27 mouse cellular contexts compared by ENCODE assay signal in genomic region chr1:91312273-91312672, GRCm38 (mm10). TPM values are rescaled to one million over a fixed set of nuclear protein-coding genes. Genes with fewer than 3 reads are reported as not detected.
A peak's percentile ranks its signal among the peaks of the same experiment; 100 is the strongest.
DNase-seq lines count a peak whose midpoint lies in the region; ATAC-seq and TF ChIP-seq lines count a peak whose summit lies in the region.
"Had no signal": no experiment of that assay in that cellular context is flagged by ENCODE, and none has a peak within 500 bp of the region (broad histone marks: within the 10 kb centered on the region; RNA-seq: fewer than 3 reads in every experiment).

No protein-coding gene starts in this region.

- no peak overlapping the region for H3K9ac ChIP-seq in intestine, embryonic 14.5 days (ENCODE audit: low read length)
- no peak overlapping the region for H3K9ac ChIP-seq in intestine, embryonic 16.5 days (ENCODE audit: low read depth, low read length)
- no peak overlapping the region for H3K9ac ChIP-seq in liver, adult 2 months (ENCODE audit: low read depth, low read length)
- H3K9ac ChIP-seq in liver, embryonic 11.5 days (ENCODE audit: low read depth, low read length) = no peak overlapping the region
- H3K9ac ChIP-seq in forebrain, postnatal 0 days = no peak overlapping the region
- H3K9ac ChIP-seq: embryonic facial prominence, embryonic 12.5 days; embryonic facial prominence, embryonic 15.5 days; heart, embryonic 12.5 days; heart, embryonic 15.5 days; hindbrain, embryonic 13.5 days had no signal

- 0 out of 2 replicates have a peak overlapping the region, but pooled peaks have one; percentile 67 for H3K27ac ChIP-seq in intestine, embryonic 14.5 days (ENCODE audit: low read depth)
- H3K27ac ChIP-seq in intestine, embryonic 16.5 days (ENCODE audit: low read length) = no peak overlapping the region
- peak overlapping the region; percentile 49 for H3K27ac ChIP-seq in liver, adult 2 months (replicated peaks; ENCODE audit: insufficient read depth, low read depth, low read length)
- no peak overlapping the region for H3K27ac ChIP-seq in liver, embryonic 11.5 days (ENCODE audit: low read depth, low read length)
- H3K27ac ChIP-seq in forebrain, postnatal 0 days (ENCODE audit: low read depth, low read length) = no peak overlapping the region
- H3K27ac ChIP-seq: hindbrain, embryonic 13.5 days had no signal

- peaks cover 33% of the 10 kb centered on the region for H3K36me3 ChIP-seq in intestine, embryonic 14.5 days (ENCODE audit: control insufficient read depth, insufficient read depth, low read length)
- H3K36me3 ChIP-seq in intestine, embryonic 16.5 days (ENCODE audit: control insufficient read depth, insufficient read depth, low read length) = peaks cover 2% of the 10 kb centered on the region
- peaks cover 37% of the 10 kb centered on the region for H3K36me3 ChIP-seq in liver, adult 2 months (ENCODE audit: control insufficient read depth, insufficient read depth, low read length)
- H3K36me3 ChIP-seq in liver, embryonic 11.5 days (ENCODE audit: control insufficient read depth, insufficient read depth, low read length) = peaks cover 28% of the 10 kb centered on the region
- peaks cover 28% of the 10 kb centered on the region for H3K36me3 ChIP-seq in forebrain, postnatal 0 days (ENCODE audit: insufficient read depth)

- TF ChIP-seq POLR2A in liver, adult 2 months (IDR thresholded peaks at IDR 0.05; ENCODE audit: extremely low read depth, insufficient read depth, low read length) = no peak

- no peak for DNase-seq in intestine, embryonic 14.5 days (ENCODE audit: low spot score)
- peak; percentile 93 for DNase-seq in liver, adult 2 months (ENCODE audit: extremely low read depth, low read depth, low spot score)
- no peak for DNase-seq in liver, embryonic 11.5 days (ENCODE audit: low spot score)
- DNase-seq in lung, postnatal 10 days = peak; percentile 28
- DNase-seq in lung, postnatal 25 days (ENCODE audit: low spot score) = no peak
- no peak for DNase-seq in forebrain, postnatal 0 days
- DNase-seq: adrenal gland, postnatal 10 days; adrenal gland, postnatal 36 days; cerebellum, adult 18-20 months; cerebellum, adult 9-10 months; cerebellum, postnatal 14 days; gastrocnemius, postnatal 25 days; heart, adult 18-20 months; heart, postnatal 10 days; heart, postnatal 36 days had no signal

- H3K4me1 ChIP-seq in intestine, embryonic 14.5 days (replicated peaks; ENCODE audit: control insufficient read depth, insufficient read depth, low read length) = peaks cover 11% of the 10 kb centered on the region; the same call in 1 of the 2 replicates
- H3K4me1 ChIP-seq in intestine, embryonic 16.5 days (ENCODE audit: control insufficient read depth, insufficient read depth, low read length) = no peaks in the 10 kb centered on the region
- H3K4me1 ChIP-seq in liver, adult 2 months (ENCODE audit: control insufficient read depth, insufficient read depth, low read length) = peaks cover 14% of the 10 kb centered on the region
- H3K4me1 ChIP-seq in liver, embryonic 11.5 days (replicated peaks; ENCODE audit: control insufficient read depth, insufficient read depth, low read length) = no peaks in the 10 kb centered on the region
- H3K4me1 ChIP-seq in forebrain, postnatal 0 days (ENCODE audit: insufficient read depth) = no peaks in the 10 kb centered on the region

- H3K9me3 ChIP-seq in intestine, embryonic 14.5 days (ENCODE audit: control insufficient read depth, low read length) = no peaks in the 10 kb centered on the region
- no peaks in the 10 kb centered on the region for H3K9me3 ChIP-seq in intestine, embryonic 16.5 days (ENCODE audit: control insufficient read depth, low read length)
- no peaks in the 10 kb centered on the region for H3K9me3 ChIP-seq in liver, embryonic 11.5 days (ENCODE audit: control insufficient read depth, low read length)
- no peaks in the 10 kb centered on the region for H3K9me3 ChIP-seq in forebrain, postnatal 0 days (ENCODE audit: low read length)
- H3K9me3 ChIP-seq: embryonic facial prominence, embryonic 12.5 days; embryonic facial prominence, embryonic 15.5 days; G1E; heart, embryonic 12.5 days; heart, embryonic 15.5 days; hindbrain, embryonic 10.5 days; hindbrain, embryonic 13.5 days had no signal

- ATAC-seq in intestine, embryonic 14.5 days (replicated peaks; ENCODE audit: low FRiP score, low TSS enrichment, low read depth) = no peak
- no peak for ATAC-seq in intestine, embryonic 16.5 days
- no peak for ATAC-seq in liver, embryonic 11.5 days (replicated peaks; ENCODE audit: low FRiP score)
- no peak for ATAC-seq in forebrain, postnatal 0 days
- ATAC-seq: forebrain, embryonic 14.5 days; Patski had no signal

- 78% methylated on average over 4 of the region's 4 CpGs for WGBS in intestine, embryonic 14.5 days
- WGBS in intestine, embryonic 16.5 days = 86% methylated on average over 4 of the region's 4 CpGs
- 42% methylated on average over 4 of the region's 4 CpGs for WGBS in liver, adult 2 months
- WGBS in liver, embryonic 11.5 days = 91% methylated on average over 4 of the region's 4 CpGs
- WGBS in forebrain, postnatal 0 days = 89% methylated on average over 4 of the region's 4 CpGs

- no peaks in the 10 kb centered on the region for H3K27me3 ChIP-seq in intestine, embryonic 14.5 days (replicated peaks; ENCODE audit: control insufficient read depth, insufficient read depth, low read length)
- no peaks in the 10 kb centered on the region for H3K27me3 ChIP-seq in intestine, embryonic 16.5 days (replicated peaks; ENCODE audit: control insufficient read depth, insufficient read depth, low read length)
- H3K27me3 ChIP-seq in liver, adult 2 months (ENCODE audit: control insufficient read depth, insufficient read depth, low read length) = no peaks in the 10 kb centered on the region
- H3K27me3 ChIP-seq in liver, embryonic 11.5 days (replicated peaks; ENCODE audit: control insufficient read depth, insufficient read depth, low read length) = no peaks in the 10 kb centered on the region
- H3K27me3 ChIP-seq in forebrain, postnatal 0 days (ENCODE audit: insufficient read depth, low read length) = no peaks in the 10 kb centered on the region
- H3K27me3 ChIP-seq: embryonic facial prominence, embryonic 12.5 days; embryonic facial prominence, embryonic 15.5 days; heart, embryonic 12.5 days; heart, embryonic 15.5 days; hindbrain, embryonic 13.5 days; Patski had no signal

- no peak overlapping the region for H3K4me2 ChIP-seq in intestine, embryonic 14.5 days (ENCODE audit: low read length)
- no peak overlapping the region for H3K4me2 ChIP-seq in intestine, embryonic 16.5 days (ENCODE audit: low read depth, low read length)
- no peak overlapping the region for H3K4me2 ChIP-seq in liver, embryonic 11.5 days
- H3K4me2 ChIP-seq in forebrain, postnatal 0 days (ENCODE audit: low read depth) = no peak overlapping the region
- H3K4me2 ChIP-seq: embryonic facial prominence, embryonic 12.5 days; embryonic facial prominence, embryonic 15.5 days; heart, embryonic 12.5 days; heart, embryonic 15.5 days; hindbrain, embryonic 13.5 days had no signal

- no peak for TF ChIP-seq CTCF in liver, adult 2 months (IDR thresholded peaks at IDR 0.05; ENCODE audit: low read depth, low read length)
- no peak for TF ChIP-seq CTCF in forebrain, postnatal 0 days (IDR thresholded peaks at IDR 0.05; ENCODE audit: low read depth)

- no peak overlapping the region for H3K4me3 ChIP-seq in intestine, embryonic 14.5 days (ENCODE audit: low read depth, low read length)
- H3K4me3 ChIP-seq in intestine, embryonic 16.5 days (ENCODE audit: low read length) = no peak overlapping the region
- H3K4me3 ChIP-seq in liver, adult 2 months (ENCODE audit: insufficient read depth, low read depth, low read length) = no peak overlapping the region
- no peak overlapping the region for H3K4me3 ChIP-seq in liver, embryonic 11.5 days (ENCODE audit: low read depth, low read length)
- H3K4me3 ChIP-seq in forebrain, postnatal 0 days (ENCODE audit: low read depth, low read length) = no peak overlapping the region
- H3K4me3 ChIP-seq: embryonic facial prominence, embryonic 12.5 days; embryonic facial prominence, embryonic 15.5 days; heart, embryonic 12.5 days; heart, embryonic 15.5 days; hindbrain, embryonic 10.5 days; hindbrain, embryonic 13.5 days had no signal

- no peaks in the 10 kb centered on the region for H3K79me2 ChIP-seq in liver, adult 2 months (ENCODE audit: control insufficient read depth, insufficient read depth, low read length)

RNA-seq across cellular contexts. Expression of gene Espnl, which starts 9.6 kb away (rescaled TPM):
- polyA plus RNA-seq in intestine, embryonic 14.5 days (2014; fragmentation: Nextera tagmentation; extraction: Ambion mirVana) = not detected in 2 replicates
- 0.07 and 0.09 TPM in 2 replicates for polyA plus RNA-seq in intestine, embryonic 16.5 days (2015; fragmentation: Nextera tagmentation; extraction: Ambion mirVana)
- total RNA-seq in liver, adult 2 months (2014; rRNA removed) = 0.20 TPM in 1 of 2 replicates, not detected in the other
- polyA plus RNA-seq in liver, adult 2 months (2012; rRNA removed) = 0.01 and 0.09 TPM in 2 replicates
- 0.05 and 0.10 TPM in 2 replicates for polyA plus RNA-seq in liver, embryonic 11.5 days (2014; fragmentation: Nextera tagmentation; extraction: Ambion mirVana)
- 0.15 and 0.19 TPM in 2 replicates for total RNA-seq in forebrain, postnatal 0 days (2014; rRNA removed)
- polyA plus RNA-seq in forebrain, postnatal 0 days (2015; fragmentation: Nextera tagmentation; extraction: Ambion mirVana) = 0.08 and 0.13 TPM in 2 replicates
- total RNA-seq: gastrocnemius, adult 8-10 months; heart, adult 18-20 months had no signal

RNA-seq across cellular contexts. Expression of gene Scly, which starts 14.1 kb away (rescaled TPM):
- polyA plus RNA-seq in intestine, embryonic 14.5 days (2014; fragmentation: Nextera tagmentation; extraction: Ambion mirVana) = 13.5 and 16.9 TPM in 2 replicates
- polyA plus RNA-seq in intestine, embryonic 16.5 days (2015; fragmentation: Nextera tagmentation; extraction: Ambion mirVana) = 27.4 and 28.6 TPM in 2 replicates
- total RNA-seq in liver, adult 2 months (2014; rRNA removed) = 50.4 and 52.2 TPM in 2 replicates
- polyA plus RNA-seq in liver, adult 2 months (2012; rRNA removed) = 106 and 110 TPM in 2 replicates
- 36.9 and 37.0 TPM in 2 replicates for polyA plus RNA-seq in liver, embryonic 11.5 days (2014; fragmentation: Nextera tagmentation; extraction: Ambion mirVana)
- total RNA-seq in forebrain, postnatal 0 days (2014; rRNA removed) = 6.7 and 8.7 TPM in 2 replicates
- polyA plus RNA-seq in forebrain, postnatal 0 days (2015; fragmentation: Nextera tagmentation; extraction: Ambion mirVana) = 5.4 and 6.4 TPM in 2 replicates

RNA-seq across cellular contexts. Expression of gene Klhl30, which starts 38.5 kb away (rescaled TPM):
- polyA plus RNA-seq in intestine, embryonic 14.5 days (2014; fragmentation: Nextera tagmentation; extraction: Ambion mirVana) = 0.44 and 0.85 TPM in 2 replicates
- polyA plus RNA-seq in intestine, embryonic 16.5 days (2015; fragmentation: Nextera tagmentation; extraction: Ambion mirVana) = 0.37 and 0.38 TPM in 2 replicates
- not detected in 2 replicates for total RNA-seq in liver, adult 2 months (2014; rRNA removed)
- polyA plus RNA-seq in liver, adult 2 months (2012; rRNA removed) = 0.02 TPM in 1 of 2 replicates, not detected in the other
- 0.17 and 0.64 TPM in 2 replicates for polyA plus RNA-seq in liver, embryonic 11.5 days (2014; fragmentation: Nextera tagmentation; extraction: Ambion mirVana)
- total RNA-seq in forebrain, postnatal 0 days (2014; rRNA removed) = 0.08 and 0.24 TPM in 2 replicates
- 0.10 and 0.12 TPM in 2 replicates for polyA plus RNA-seq in forebrain, postnatal 0 days (2015; fragmentation: Nextera tagmentation; extraction: Ambion mirVana)
- polyA plus RNA-seq: forebrain, embryonic 11.5 days; G1E had no signal

RNA-seq across cellular contexts. Expression of gene Erfe, which starts 54.0 kb away (rescaled TPM):
- 10.8 and 10.9 TPM in 2 replicates for polyA plus RNA-seq in intestine, embryonic 14.5 days (2014; fragmentation: Nextera tagmentation; extraction: Ambion mirVana)
- polyA plus RNA-seq in intestine, embryonic 16.5 days (2015; fragmentation: Nextera tagmentation; extraction: Ambion mirVana) = 7.1 and 9.0 TPM in 2 replicates
- total RNA-seq in liver, adult 2 months (2014; rRNA removed) = not detected in 2 replicates
- not detected in 2 replicates for polyA plus RNA-seq in liver, adult 2 months (2012; rRNA removed)
- 3.1 and 4.1 TPM in 2 replicates for polyA plus RNA-seq in liver, embryonic 11.5 days (2014; fragmentation: Nextera tagmentation; extraction: Ambion mirVana)
- total RNA-seq in forebrain, postnatal 0 days (2014; rRNA removed) = 0.31 and 0.33 TPM in 2 replicates
- 0.09 and 0.21 TPM in 2 replicates for polyA plus RNA-seq in forebrain, postnatal 0 days (2015; fragmentation: Nextera tagmentation; extraction: Ambion mirVana)
- total RNA-seq: heart, adult 18-20 months; heart, postnatal 36 days had no signal

Comparison
In these comparisons a context has a peak if more than half of its experiments do, and no peak if none do; other contexts are left out.
1. DNase-seq: peak in liver, adult 2 months (single experiment) and lung, postnatal 10 days (single experiment); none in intestine, embryonic 14.5 days (single experiment), liver, embryonic 11.5 days (single experiment), lung, postnatal 25 days (single experiment) and forebrain, postnatal 0 days (single experiment).
2. H3K27ac ChIP-seq: peak in intestine, embryonic 14.5 days (single experiment) and liver, adult 2 months (single experiment); none in intestine, embryonic 16.5 days (single experiment), liver, embryonic 11.5 days (single experiment) and forebrain, postnatal 0 days (single experiment).